Mouse (Mus musculus): Measurements from ENCODE around the gene Cmip.

The Cmip gene

GRCm38 (mm10) chr8:117324821-117325220 is 68.0 kb downstream of the Cmip start:
- ATAC-seq (ENCODE audit: low TSS enrichment): no peak

DNA sequence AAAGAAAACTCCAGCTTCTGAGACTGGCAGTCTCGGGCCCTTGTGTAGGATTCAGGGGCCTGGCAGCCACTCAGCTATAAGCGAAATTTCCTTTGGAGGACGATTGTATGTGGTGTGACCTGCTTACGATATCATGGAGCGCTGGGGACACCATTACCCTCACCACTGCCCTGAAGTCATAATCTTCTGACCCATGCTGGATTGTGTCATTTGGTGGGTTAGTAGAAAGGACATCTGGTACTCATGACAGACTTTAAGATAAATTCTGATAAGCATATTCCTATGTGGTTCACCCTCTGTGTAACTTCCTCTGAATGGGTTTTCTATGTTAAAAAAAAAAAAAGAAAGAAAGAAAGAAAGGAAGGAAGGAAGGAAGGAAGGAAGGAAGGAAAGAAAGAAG is 69.9 kb downstream of the Cmip start:
- ATAC-seq (ENCODE audit: low TSS enrichment): no peak

GRCm38 (mm10) chr8:117327385-117327837 is 70.5 kb downstream of the Cmip start:
- ATAC-seq (ENCODE audit: low TSS enrichment): no peak

DNA sequence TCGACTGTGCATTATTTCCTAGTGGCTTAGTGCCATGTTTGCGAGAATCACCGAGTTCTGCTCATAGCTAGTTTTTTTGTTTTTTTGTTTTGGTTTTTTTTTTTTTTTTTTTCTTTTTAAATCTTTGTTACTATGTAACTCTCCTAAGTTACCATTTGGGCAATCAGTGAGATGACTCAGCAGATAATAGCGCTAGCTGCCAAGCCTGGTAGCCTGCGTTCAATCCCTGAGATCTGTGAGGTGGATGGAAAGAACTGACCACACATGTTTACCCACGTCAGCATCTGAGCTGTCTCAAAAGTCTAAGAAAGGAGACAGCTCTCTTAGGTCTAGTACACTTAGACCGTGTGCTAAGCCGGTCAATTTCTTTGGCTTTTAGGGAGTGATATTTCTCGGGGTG is 71.9 kb downstream of the Cmip start:
- ATAC-seq (ENCODE audit: low TSS enrichment): 0 out of 2 replicates have a peak, but pooled peaks have one; percentile 7

- peak; percentile 5 for ATAC-seq (ENCODE audit: low TSS enrichment)
Measured at GRCm38 (mm10) chr8:117329167-117329566, 72.3 kb downstream of the Cmip start.

DNA sequence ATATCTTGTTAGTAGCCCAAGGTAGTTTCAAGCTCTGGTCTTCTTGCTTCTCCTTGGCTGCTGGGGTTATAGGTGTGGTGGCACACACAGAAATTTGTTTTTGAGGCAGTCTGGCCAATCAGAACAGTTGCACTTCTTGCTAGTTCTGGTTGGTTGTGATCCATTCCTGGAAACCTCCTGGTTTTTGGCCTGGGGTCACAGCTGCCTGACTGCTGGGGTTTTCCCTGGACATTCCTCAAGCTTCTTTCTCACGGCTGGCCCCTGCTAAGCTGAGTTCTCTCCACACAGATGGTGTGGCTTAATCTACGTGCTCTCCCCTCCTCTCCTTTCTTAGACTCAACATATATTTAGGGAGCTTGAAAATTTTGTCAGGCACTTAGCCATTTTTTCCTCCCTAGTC is 73.0 kb downstream of the Cmip start:
- no peak for ATAC-seq (ENCODE audit: low TSS enrichment)

GRCm38 (mm10) chr8:117332229-117333010 is 75.6 kb downstream of the Cmip start:
- ATAC-seq (ENCODE audit: low TSS enrichment): peak; percentile 64

DNA sequence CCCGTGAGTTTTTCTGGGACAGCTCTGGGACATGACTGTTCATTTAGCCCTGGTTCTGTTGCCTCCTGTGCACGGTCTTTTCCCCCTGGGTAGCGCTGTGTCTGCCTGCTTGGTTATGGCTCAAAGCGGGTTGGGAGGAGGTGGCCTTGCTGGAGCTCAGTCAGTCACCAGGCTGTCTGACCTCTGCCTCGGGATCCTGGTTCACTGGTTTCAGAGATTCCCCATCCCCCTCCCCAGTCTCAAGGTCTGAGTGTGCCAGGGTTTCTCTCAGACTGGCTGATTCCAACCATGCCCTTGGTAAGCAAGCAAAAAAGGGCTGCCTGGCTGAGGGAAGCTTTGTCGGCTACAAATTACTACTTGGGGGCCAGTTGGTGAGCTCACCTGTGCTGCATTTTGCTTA is 76.8 kb downstream of the Cmip start:
- no peak for ATAC-seq (ENCODE audit: low TSS enrichment)

GRCm38 (mm10) chr8:117334058-117334747 is 77.3 kb downstream of the Cmip start:
- ATAC-seq (ENCODE audit: low TSS enrichment): no peak

GRCm38 (mm10) chr8:117334748-117335393 is 78.0 kb downstream of the Cmip start:
- peak; percentile 29; the same call in 1 of the 2 replicates for ATAC-seq (ENCODE audit: low TSS enrichment)

GRCm38 (mm10) chr8:117335423-117335822 is 78.6 kb downstream of the Cmip start:
- no peak for ATAC-seq (ENCODE audit: low TSS enrichment)

- ATAC-seq (ENCODE audit: low TSS enrichment): no peak
Measured at GRCm38 (mm10) chr8:117337188-117337587, 80.3 kb downstream of the Cmip start.

DNA sequence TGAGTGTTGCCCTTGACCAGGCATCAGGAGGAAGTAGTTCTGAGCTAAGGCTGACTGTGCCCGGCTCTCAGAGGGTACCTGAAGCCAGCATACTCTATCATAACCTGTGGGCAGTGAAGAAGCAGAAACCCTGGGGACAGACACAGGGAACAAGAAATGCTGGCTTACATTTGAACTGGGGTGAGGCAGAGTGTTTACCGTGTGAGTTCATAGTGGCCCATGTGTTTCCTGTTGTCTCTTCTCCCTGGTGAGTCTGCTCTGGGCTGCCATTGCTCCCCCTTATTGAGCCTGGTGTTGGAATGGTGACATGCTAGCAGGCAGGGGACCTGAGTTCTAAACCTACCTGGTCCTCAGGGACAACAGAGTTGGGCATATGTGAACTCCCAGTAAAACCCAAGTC is 81.8 kb downstream of the Cmip start:
- no peak for ATAC-seq (ENCODE audit: low TSS enrichment)

DNA sequence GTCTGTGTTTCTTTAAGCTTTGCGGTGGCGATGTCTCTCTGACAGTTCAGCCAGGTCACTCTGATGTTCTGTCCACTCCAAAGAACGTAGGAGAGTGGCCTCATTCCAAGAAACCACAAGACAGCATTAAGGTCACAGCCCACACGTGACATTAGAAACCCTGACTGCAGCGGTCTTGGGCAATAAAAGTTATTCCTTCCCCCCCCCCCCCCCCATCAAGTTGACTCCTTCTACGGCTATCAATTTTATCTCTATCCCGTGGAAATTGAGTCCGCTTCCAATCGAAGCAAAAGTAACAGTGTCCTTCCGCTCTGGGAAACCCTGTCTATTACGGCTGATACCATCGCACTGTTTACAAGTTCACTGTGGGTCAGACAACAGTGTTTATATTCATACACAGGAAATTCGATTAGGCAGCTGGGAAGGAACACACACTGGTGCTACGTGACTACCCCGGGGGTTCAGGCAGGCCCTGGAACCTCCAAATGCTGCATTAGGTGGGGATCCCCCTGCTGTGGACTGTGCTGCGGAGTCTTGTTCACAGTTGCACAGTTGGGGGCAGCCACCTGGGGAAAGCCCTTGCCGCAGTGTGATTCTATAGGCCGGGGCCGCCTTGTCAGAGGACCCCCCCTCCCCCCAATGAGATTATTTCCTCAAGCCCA is 82.6 kb downstream of the Cmip start:
- ATAC-seq (ENCODE audit: low TSS enrichment): no peak

DNA sequence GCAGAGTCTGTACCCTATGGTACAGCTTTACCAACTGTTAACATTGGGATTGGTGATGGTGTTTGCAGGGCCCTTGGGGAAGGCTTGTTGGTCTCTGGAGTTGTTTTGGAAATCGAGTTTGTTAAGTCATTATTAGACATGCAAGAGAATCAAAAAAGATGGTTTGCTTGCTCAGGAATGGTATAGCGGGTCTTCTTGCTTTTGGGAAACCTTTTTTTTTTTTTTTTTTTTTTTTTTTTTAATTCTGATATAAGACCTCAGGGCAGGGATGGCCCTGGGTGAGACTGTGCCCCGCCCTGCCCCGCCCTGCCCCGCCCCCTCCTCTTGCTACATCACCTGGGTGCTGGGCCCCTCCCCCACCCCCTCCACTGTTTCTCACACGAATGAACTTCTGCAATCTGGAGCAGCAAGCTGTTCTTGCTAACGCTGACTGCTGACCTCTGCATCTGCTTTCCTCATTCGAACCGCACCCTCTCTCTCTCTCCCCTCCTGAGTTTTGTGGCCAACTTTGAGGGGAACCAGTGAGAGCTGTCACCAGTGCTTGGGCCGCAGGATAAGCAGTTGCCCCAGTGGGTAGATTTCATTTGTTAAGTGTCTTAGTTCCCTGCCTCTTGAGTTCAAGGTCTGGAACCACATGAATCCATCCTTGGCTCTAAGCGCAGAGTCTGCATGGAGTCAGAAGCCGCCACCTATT is 83.2 kb downstream of the Cmip start:
- ATAC-seq (ENCODE audit: low TSS enrichment): no peak

DNA sequence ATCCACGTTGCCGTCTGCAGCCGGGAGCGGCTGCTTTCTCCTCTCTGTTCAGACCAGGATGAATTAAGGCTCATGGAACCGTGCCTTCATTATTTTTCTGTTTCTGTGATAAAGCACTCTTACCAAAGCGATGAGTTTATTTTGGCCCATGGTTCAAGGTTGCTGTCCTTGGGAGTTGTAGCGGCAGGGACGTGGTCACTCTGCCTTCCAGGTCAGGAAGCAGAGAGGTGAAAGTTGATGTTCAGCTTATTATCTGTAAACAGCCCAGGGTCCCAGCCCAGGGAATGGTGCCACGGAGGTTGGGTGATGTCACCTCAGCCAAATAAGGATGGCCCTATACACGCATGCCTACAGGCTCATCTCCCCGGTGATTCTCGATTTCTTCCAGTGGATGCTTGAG is 83.9 kb downstream of the Cmip start:
- no peak for ATAC-seq (ENCODE audit: low TSS enrichment)

DNA sequence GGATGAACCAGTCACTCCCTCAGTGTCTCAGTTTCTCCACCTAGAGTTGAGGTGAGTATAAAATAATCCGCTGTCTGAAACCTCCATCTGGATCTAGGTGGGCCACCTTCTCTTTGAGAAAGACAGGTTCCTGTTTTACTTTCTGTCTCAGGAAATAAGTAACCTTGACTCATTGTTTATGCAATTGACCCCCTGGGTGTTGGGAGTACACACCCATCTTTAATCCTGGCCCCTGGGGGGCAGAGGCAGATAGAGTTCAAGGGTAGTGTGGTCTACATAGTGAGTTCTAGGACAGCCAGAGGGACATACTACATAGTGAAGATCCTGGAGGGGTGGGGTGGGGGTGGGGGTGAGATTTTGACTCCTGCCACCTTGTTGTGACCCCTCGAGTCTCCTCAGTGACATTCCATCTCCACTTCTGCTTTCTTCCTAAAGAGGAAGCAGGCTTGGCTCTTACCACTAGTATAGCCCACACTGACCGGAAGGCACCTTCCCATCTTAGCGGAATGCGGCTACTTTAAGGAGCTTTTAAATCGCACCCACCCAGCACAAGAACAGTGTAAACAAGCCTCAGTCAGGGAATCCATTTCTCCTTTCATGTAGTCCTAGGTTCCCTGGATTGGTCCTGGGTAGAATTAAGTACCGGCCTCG is 86.0 kb downstream of the Cmip start:
- ATAC-seq (ENCODE audit: low TSS enrichment): no peak

DNA sequence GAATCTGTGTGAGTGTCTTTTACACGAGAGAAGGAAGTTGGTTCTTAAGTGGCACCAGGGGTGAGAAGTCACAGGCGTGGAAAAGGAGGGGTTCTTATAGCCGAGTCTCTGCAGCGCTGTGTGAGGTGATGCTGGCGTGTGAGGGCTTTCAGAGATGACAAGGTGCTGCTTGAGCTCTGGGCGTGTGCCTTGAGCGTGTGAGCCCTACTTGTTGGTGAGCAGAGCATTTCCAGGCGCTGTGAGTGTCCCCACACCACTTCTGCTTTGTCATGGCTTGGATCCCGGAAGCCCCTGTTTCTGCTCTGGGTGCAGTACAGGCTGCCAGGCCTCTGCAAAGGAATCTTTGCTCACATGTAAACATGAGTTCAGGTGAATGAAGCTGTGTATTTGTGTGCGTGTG is 86.6 kb downstream of the Cmip start:
- ATAC-seq (ENCODE audit: low TSS enrichment): no peak

DNA sequence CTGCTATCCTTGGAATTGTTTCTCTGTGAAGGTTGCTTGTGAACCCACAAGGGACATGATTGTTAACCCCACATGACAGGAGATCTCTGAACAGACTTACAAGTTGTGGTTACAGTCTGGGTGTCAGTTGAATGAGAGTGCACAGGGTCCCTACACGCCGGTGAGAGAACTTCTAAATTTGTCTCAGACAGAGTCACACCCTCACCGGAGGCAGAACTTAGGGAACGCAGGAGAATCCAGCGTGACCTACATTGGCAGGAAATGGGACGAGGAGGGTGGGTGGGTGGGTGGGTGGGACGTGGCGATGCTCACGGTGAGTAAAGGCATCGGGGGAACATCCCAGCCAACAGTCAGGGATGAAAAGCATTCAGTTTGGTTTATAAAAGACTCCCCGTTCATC is 88.0 kb downstream of the Cmip start:
- ATAC-seq (ENCODE audit: low TSS enrichment): peak; percentile 48

DNA sequence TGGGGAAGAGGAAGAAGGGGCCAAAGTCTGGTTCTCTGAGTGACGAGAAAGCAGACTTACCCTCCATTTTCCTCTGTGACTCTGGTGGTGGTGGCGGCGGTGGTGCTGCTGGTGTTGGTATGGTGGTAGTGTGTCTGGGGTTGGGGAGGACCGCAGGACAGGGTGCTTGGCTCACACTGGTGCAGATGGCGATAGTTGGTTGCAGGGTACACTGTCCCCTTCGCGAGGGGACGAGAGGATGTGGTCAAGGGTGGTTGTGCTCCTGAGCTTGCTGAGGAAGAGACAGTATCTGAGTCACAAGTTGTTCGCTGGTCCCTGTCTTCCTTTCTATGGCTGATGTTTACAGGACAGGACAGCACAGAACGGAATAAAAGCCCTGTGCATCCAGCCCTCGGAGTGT is 88.5 kb downstream of the Cmip start:
- ATAC-seq (ENCODE audit: low TSS enrichment): no peak

DNA sequence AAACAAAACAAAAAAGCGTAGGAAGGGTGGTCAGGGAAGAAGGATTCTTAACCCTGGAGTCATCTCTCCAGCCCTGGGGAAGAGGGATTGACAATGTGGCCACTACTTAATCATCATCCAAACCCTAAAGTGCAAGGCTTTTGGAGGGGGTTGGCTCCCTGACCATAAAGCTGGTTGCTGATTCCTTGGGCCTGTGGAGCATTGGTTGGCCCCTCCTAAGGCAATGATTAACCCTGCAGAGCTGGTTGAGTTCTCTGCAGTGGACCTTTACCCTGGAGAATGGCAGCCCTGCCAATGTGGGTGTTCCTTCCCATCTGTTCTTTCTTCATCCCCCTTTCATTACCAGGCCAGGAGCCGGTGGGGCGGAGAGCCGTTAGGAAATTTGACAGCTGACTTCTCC is 90.7 kb downstream of the Cmip start:
- ATAC-seq (ENCODE audit: low TSS enrichment): no peak

Data from frontal cortex, adult (tissue).